Mouse (Mus musculus): ENCODE results near the gene Ctrb1. TPM values are rescaled to one million over a fixed set of nuclear protein-coding genes. Genes with fewer than 3 reads are reported as not detected.
A peak's percentile ranks its signal among the peaks of the same experiment; 100 is the strongest.

Ctrb1 gene
- polyA plus RNA-seq (2016; fragmentation: Nextera tagmentation; extraction: Ambion mirVana), result not detected in 2 replicates

DNA sequence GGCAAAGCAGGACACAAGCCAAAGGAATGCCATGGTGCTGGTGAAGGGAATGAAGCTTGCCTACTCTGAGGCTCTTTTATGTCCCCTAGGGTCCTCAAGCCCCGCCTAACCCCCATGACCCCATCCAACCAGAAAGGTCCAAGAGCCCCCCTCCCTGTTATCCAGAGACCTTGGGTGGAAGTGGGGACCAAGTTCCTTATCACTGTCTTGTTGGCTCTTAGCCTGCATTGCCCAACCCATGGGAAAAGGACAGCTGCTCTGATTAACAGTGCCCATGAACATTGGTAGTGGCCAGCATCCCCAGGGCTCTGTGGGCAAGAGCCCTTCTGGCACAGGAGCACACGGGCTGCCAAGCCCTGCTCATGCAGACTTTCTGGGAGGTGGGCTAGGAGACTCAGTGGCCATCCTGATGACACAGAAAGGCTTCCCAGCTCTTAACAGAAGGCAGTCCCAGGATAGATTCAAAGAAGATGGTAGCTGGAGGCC, at the start of gene Ctrb1:
TSS of gene Ctrb1 (minus strand) at position 51 of the 486 bp plus-strand sequence.
- H3K36me3 ChIP-seq, result no peaks in the 10 kb centered on the region

DNA sequence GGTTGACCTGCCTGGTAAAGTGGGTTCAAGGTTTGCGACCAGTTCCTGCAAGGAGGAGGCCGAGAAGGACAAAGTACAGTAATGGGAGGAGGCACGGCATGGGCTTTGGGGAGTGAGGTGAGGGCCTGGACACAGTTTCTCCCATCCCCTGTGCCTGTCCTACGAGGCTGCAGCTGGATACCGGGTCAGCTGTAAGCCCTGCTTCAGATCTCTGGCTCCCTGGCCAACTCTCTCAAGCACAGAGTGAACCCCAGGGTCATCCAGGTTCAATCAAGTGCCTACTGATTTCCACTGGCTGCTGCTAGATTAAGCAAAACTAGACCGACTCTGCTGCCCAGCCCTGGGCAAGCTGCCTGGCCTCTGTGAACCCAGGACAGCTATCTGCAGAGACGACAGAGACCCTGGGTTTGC, 49.5 kb upstream of the Ctrb1 start:
- no peak for ATAC-seq (ENCODE audit: insufficient number of reproducible peaks, low FRiP score)
- H3K27ac ChIP-seq (ENCODE audit: poor library complexity, severe bottlenecking), result peak overlapping the region; percentile 44
- peak overlapping the region; percentile 72; the same call in 1 of the 2 replicates for H3K4me2 ChIP-seq
- H3K9me3 ChIP-seq (replicated peaks), result no peaks in the 10 kb centered on the region
- H3K27me3 ChIP-seq (replicated peaks), result no peaks in the 10 kb centered on the region
- H3K9ac ChIP-seq, result peak overlapping the region; percentile 53
- no peak overlapping the region for H3K4me3 ChIP-seq
- peaks cover 83% of the 10 kb centered on the region for H3K4me1 ChIP-seq (replicated peaks)
- WGBS, result 60% methylated on average over 7 of the region's 7 CpGs
- peaks cover 11% of the 10 kb centered on the region for H3K36me3 ChIP-seq

More for the DNA sequence above, at the start of gene Ctrb1:
- no peak within 1 kb of the TSS for H3K9ac ChIP-seq
- no peak within 1 kb of the TSS for H3K4me3 ChIP-seq
- H3K4me2 ChIP-seq, result no peak within 1 kb of the TSS
- H3K4me1 ChIP-seq (replicated peaks), result peaks cover 12% of the 10 kb centered on the region; the same call in 1 of the 2 replicates
- H3K27ac ChIP-seq (ENCODE audit: poor library complexity, severe bottlenecking), result no peak within 1 kb of the TSS
- H3K9me3 ChIP-seq (replicated peaks), result no peaks in the 10 kb centered on the region
- 91% methylated on average over 2 of the region's 2 CpGs for WGBS
- ATAC-seq (ENCODE audit: insufficient number of reproducible peaks, low FRiP score), result no peak
- no peaks in the 10 kb centered on the region for H3K27me3 ChIP-seq (replicated peaks)

DNA sequence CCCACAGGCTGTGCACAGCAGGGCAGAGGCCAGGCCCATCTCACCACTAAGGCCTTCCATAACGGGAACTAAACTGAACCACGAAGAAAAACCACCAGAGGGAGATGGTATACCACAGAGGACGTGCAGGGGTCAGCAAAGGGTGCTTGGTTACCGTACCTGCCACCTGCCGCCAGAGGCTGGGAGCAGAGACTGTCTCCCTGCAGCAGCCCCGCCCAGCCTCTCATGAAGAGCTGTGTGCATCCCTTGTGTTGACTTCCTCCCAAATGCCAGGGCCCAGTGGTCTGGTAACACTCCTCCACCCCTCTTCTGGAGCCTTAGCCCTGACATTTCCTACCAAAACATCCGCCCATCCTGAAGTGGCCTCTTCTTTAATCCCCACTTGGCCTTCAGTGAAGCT, 48.8 kb upstream of the Ctrb1 start:
- ATAC-seq (ENCODE audit: insufficient number of reproducible peaks, low FRiP score), result no peak
- Histone ChIP-seq H3K27ac (ENCODE audit: poor library complexity, severe bottlenecking) (no peak overlapping the region), H3K4me3 (no peak overlapping the region), H3K4me2 (no peak overlapping the region), H3K9ac (peak overlapping the region; percentile 53; the same call in 1 of the 2 replicates), H3K27me3 (replicated peaks) (no peaks in the 10 kb centered on the region), H3K9me3 (replicated peaks) (no peaks in the 10 kb centered on the region), H3K36me3 (peaks cover 11% of the 10 kb centered on the region), H3K4me1 (replicated peaks) (peaks cover 83% of the 10 kb centered on the region)
- 45% methylated on average over 7 of the region's 7 CpGs for WGBS

DNA sequence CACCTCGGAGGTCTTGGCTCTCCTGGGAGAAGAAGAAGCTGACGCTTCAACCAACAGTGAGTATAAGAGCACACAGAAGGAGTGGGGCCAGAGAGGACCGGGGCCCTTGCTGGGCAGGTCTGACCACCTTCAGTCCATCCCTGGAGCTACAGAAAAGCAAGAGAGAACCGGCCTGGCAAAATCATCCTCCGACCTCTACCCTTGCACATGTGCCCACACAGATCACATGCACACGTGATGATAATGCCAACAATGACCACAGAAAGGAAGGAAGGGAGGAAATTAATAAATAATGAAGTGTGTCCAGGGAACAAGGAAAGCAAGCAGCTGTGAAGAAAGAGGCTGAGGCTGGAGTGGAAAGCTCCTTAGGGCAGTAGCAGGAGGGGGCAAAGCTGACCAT, 48.1 kb upstream of the Ctrb1 start:
- Histone ChIP-seq H3K4me3 (no peak overlapping the region), H3K27ac (ENCODE audit: poor library complexity, severe bottlenecking) (no peak overlapping the region), H3K4me1 (replicated peaks) (peaks cover 83% of the 10 kb centered on the region), H3K27me3 (replicated peaks) (no peaks in the 10 kb centered on the region), H3K36me3 (peaks cover 11% of the 10 kb centered on the region), H3K4me2 (no peak overlapping the region), H3K9me3 (replicated peaks) (no peaks in the 10 kb centered on the region), H3K9ac (no peak overlapping the region)
- WGBS, result 73% methylated on average over 6 of the region's 6 CpGs
- ATAC-seq (ENCODE audit: insufficient number of reproducible peaks, low FRiP score), result no peak

DNA sequence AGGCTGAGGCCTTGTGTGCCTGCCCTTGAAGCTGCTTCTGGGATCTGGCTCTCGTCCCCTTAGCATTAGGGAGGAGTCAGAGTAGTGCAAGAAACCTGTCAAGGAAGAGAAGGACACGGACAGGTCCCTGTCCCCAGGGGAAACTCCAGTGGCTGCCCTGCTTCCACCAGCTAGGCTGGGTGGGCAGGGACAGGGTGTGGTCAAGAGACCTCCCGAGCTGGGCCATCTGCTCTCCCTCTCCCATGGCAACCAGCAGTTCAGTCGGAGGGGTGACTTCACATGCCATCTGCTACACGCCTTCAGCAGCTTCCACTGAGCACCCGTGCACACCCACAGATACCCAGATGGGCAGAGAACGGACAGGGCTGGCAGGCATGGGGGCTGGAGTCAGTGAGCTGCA, 45.5 kb upstream of the Ctrb1 start:
- H3K4me1 ChIP-seq (replicated peaks), result peaks cover 86% of the 10 kb centered on the region
- H3K27me3 ChIP-seq (replicated peaks), result no peaks in the 10 kb centered on the region
- 38% methylated on average over 7 of the region's 7 CpGs for WGBS
- peaks cover 11% of the 10 kb centered on the region for H3K36me3 ChIP-seq
- 0 out of 2 replicates have a peak overlapping the region, but pooled peaks have one; percentile 39 for H3K4me2 ChIP-seq
- H3K9me3 ChIP-seq (replicated peaks), result no peaks in the 10 kb centered on the region
- H3K9ac ChIP-seq, result peak overlapping the region; percentile 51
- ATAC-seq (ENCODE audit: insufficient number of reproducible peaks, low FRiP score), result no peak
- no peak overlapping the region for H3K4me3 ChIP-seq
- peak overlapping the region; percentile 93 for H3K27ac ChIP-seq (ENCODE audit: poor library complexity, severe bottlenecking)

DNA sequence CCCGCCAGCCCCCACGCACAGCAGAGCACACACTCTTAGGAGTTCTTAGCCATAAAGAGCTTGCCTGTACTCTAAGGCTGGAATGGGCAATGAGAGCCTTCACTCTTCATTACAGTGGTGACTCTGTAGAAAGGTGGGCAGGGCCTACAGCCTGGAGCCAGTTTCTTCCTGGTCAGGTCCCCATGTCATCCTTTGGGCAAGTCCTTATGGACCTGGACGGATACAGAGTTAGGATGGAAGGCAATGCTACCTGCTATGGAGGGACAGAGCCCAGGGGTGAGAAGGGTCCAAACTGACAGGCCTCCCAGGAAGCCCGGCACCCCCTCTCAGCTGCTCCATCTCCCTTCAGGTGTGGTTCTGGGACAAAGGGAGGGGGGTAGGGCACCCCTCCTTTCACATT, 45.0 kb upstream of the Ctrb1 start:
- no peaks in the 10 kb centered on the region for H3K9me3 ChIP-seq (replicated peaks)
- H3K9ac ChIP-seq, result peak overlapping the region; percentile 51
- 53% methylated on average over 4 of the region's 4 CpGs for WGBS
- H3K4me3 ChIP-seq, result no peak overlapping the region
- peaks cover 11% of the 10 kb centered on the region for H3K36me3 ChIP-seq
- no peak for ATAC-seq (ENCODE audit: insufficient number of reproducible peaks, low FRiP score)
- H3K4me1 ChIP-seq (replicated peaks), result peaks cover 86% of the 10 kb centered on the region
- peak overlapping the region; percentile 93 for H3K27ac ChIP-seq (ENCODE audit: poor library complexity, severe bottlenecking)
- H3K27me3 ChIP-seq (replicated peaks), result no peaks in the 10 kb centered on the region
- H3K4me2 ChIP-seq, result peak overlapping the region; percentile 39

DNA sequence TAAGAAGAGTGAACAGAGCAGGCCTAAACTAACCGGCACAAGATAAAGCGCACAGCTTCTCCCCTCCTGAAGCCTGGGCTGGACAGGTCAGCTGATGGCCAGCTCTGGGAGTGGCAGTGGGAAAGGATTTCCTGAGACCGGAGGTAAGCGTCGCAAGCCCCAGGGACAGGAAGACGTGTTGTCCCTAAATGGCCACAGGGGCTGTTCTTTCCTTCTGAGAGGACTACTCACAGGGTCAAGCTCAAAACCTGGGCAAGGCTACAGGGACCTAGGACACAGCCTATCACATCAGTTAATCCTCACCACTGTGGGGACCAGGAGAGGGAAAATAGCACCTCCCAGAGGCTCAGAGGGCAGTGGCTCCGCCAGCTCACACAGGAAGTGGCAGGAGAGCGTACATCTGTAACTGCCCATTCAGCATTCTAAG, 44.5 kb upstream of the Ctrb1 start:
- Histone ChIP-seq H3K4me1 (replicated peaks) (peaks cover 86% of the 10 kb centered on the region), H3K27me3 (replicated peaks) (no peaks in the 10 kb centered on the region), H3K27ac (ENCODE audit: poor library complexity, severe bottlenecking) (peak overlapping the region; percentile 93), H3K4me3 (no peak overlapping the region), H3K9ac (peak overlapping the region; percentile 51), H3K9me3 (replicated peaks) (no peaks in the 10 kb centered on the region), H3K36me3 (peaks cover 11% of the 10 kb centered on the region), H3K4me2 (peak overlapping the region; percentile 39)
- 31% methylated on average over 8 of the region's 8 CpGs for WGBS
- no peak for ATAC-seq (ENCODE audit: insufficient number of reproducible peaks, low FRiP score)

DNA sequence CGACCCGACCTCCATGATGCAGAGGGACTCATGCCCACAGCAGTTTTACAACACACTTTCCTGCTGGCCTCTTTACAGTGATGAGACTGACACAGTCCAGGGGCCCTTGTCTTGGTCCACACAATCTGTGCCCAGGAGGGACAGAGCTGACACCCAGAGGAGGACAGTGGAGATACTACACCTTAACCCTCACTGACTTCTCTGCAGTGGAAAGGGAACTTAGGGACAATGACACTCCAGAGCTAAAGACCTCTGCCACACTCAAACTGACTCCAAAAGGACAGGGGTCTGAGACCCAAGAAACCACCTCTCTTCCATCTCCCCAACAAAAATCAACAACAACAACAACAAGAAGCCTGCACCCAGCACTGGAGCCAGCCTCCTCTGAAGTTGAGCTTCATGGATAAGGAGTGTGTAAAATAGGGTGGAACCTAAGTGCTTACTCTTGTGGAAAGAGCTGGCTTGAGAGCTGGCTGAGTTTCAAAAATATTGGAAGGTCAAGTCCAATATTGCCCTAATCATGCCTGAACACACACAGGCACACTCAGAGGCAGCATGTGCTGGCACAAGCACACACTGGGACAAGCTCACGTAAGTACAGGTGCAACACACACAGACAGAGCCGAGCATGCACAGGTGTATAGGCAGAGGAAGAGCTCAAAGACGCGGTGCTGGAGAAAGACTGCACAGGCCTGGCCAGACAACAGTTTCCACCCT, 43.6 kb upstream of the Ctrb1 start:
- Histone ChIP-seq H3K4me2 (peak overlapping the region; percentile 93), H3K9me3 (replicated peaks) (no peaks in the 10 kb centered on the region), H3K36me3 (peaks cover 6% of the 10 kb centered on the region), H3K27me3 (replicated peaks) (no peaks in the 10 kb centered on the region), H3K27ac (ENCODE audit: poor library complexity, severe bottlenecking) (peak overlapping the region; percentile 93), H3K9ac (peak overlapping the region; percentile 98; the same call in 1 of the 2 replicates), H3K4me3 (no peak overlapping the region), H3K4me1 (replicated peaks) (peaks cover 86% of the 10 kb centered on the region)
- 51% methylated on average over 6 of the region's 6 CpGs for WGBS
- no peak for ATAC-seq (ENCODE audit: insufficient number of reproducible peaks, low FRiP score)

DNA sequence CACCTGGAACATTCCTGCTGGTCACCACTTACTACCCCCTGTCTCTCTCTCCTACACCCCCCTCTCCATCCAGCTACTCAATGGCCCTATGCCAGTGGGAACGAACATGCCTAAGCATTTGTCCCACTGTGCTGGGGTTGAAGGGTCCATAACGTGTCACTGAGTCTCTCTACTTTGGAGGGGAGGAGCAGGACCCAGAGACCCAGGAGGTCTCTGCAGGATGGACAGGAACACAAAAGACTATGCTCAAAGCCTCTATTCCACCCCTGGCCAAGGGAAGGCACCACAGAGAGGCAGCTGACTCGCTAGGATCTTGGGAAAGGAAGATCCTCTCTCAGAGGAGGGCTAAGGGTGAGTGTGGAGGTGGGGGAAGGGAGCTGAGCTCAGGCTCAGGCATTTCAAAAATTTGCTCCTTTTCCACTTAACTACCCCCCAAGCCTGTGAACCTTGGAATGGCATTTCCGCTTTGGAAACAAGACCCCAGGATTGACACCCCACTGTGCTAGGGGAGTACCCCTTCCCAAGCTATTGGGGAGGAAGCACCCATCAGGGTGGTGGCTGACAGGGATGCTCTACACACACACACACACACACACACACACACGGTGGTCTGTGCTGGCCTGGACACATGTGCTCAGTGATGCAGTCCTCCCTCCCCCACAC, 42.9 kb upstream of the Ctrb1 start:
- ATAC-seq (ENCODE audit: insufficient number of reproducible peaks, low FRiP score), result no peak
- Histone ChIP-seq H3K9me3 (replicated peaks) (no peaks in the 10 kb centered on the region), H3K9ac (peak overlapping the region; percentile 98), H3K27me3 (replicated peaks) (no peaks in the 10 kb centered on the region), H3K36me3 (peaks cover 5% of the 10 kb centered on the region; the same call in 1 of the 2 replicates), H3K4me2 (peak overlapping the region; percentile 93), H3K27ac (ENCODE audit: poor library complexity, severe bottlenecking) (peak overlapping the region; percentile 93), H3K4me3 (no peak overlapping the region), H3K4me1 (replicated peaks) (peaks cover 86% of the 10 kb centered on the region)
- WGBS, result 11% methylated on average over 5 of the region's 5 CpGs

DNA sequence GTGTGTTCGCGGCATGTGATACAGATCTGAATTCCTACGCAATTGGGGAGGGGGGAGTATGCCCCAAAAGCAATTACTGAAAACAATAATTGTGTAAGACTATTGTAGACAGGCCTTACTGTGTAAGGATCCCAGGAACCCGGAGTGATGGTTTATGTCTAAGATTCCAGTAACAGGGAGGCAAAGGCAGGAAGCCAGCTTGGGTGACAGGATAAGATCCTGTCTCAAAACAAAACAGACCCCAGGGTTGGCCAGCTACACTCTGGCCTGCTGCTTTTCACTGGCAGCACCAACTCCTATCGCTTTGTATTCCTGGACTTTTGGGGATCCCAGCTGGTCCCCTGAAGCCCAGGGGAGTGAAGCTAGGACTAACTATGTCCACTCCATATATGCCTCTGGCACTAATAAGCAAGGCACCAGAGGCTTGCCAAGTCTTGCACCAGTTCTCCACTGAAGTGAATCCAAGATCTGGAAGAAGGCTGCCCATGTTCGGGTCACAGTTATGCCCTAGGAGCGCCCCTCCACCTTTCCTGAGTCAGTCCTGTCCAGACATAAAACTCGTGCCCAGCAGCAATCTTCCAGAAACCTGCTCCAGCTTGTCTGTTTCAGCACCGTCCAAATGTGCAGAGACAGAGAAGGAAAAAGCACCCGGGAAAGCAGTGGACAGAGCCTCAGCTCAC, 41.7 kb upstream of the Ctrb1 start:
- peak overlapping the region; percentile 93 for H3K4me2 ChIP-seq
- H3K9ac ChIP-seq, result peak overlapping the region; percentile 98
- H3K27me3 ChIP-seq (replicated peaks), result no peaks in the 10 kb centered on the region
- no peak for ATAC-seq (ENCODE audit: insufficient number of reproducible peaks, low FRiP score)
- H3K9me3 ChIP-seq (replicated peaks), result no peaks in the 10 kb centered on the region
- H3K36me3 ChIP-seq, result peaks cover 3% of the 10 kb centered on the region; the same call in 1 of the 2 replicates
- 20% methylated on average over 10 of the region's 10 CpGs for WGBS
- H3K4me3 ChIP-seq, result peak overlapping the region; percentile 96
- peak overlapping the region; percentile 93 for H3K27ac ChIP-seq (ENCODE audit: poor library complexity, severe bottlenecking)
- H3K4me1 ChIP-seq (replicated peaks), result peaks cover 93% of the 10 kb centered on the region

DNA sequence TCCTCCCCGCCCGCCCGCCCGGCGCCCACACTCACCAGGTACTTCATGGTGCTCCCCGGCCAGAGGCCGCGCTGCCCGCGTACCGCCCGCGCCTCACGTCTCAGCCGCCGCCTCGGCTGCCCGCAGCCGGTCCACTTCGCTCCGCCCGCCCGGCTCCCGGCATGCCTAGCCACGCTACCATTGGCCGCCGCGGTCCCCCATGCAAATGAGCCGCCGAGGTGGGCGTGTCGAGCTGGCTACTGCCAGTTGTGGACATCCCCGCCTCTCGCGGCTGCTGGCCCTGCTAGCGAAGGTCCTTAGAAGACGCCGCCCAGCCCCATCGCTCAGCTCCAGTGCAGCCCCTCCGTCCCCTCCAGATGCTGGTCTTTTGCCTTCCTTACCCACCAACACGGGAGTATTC, 41.2 kb upstream of the Ctrb1 start:
- 0% methylated on average over 39 of the region's 41 CpGs for WGBS
- Histone ChIP-seq H3K36me3 (no peaks in the 10 kb centered on the region), H3K4me2 (peak overlapping the region; percentile 93), H3K27ac (ENCODE audit: poor library complexity, severe bottlenecking) (peak overlapping the region; percentile 93), H3K4me3 (peak overlapping the region; percentile 96), H3K9ac (peak overlapping the region; percentile 98), H3K9me3 (replicated peaks) (no peaks in the 10 kb centered on the region), H3K4me1 (replicated peaks) (peaks cover 93% of the 10 kb centered on the region), H3K27me3 (replicated peaks) (no peaks in the 10 kb centered on the region)
- ATAC-seq (ENCODE audit: insufficient number of reproducible peaks, low FRiP score), result peak; percentile 92
